Mouse (Mus musculus) R1 (cell line): ENCODE measurements around the gene Tec.

Experiments used
- DNase-seq: peaks from one replicate; pipeline ENCODE4 v3.0.0-alpha.2; 2018; ENCODE audit warnings: low read depth, low spot score

Gene Tec

GRCm38 (mm10) chr5:72743103-72743502 lies 125.2 kb downstream of the Tec start:
- no peak for DNase-seq

GRCm38 (mm10) chr5:72736868-72737267 lies 131.4 kb downstream of the Tec start:
- DNase-seq = no peak

- no peak for DNase-seq
These were observed 131.8 kb downstream of the Tec start for GRCm38 (mm10) chr5:72736437-72736836.

GRCm38 (mm10) chr5:72735763-72736162 lies 132.5 kb downstream of the Tec start:
- no peak for DNase-seq

- no peak for DNase-seq
These were observed 135.4 kb downstream of the Tec start for GRCm38 (mm10) chr5:72732885-72733284.

- DNase-seq = no peak
These were observed 142.9 kb downstream of the Tec start for GRCm38 (mm10) chr5:72725404-72725803.

GRCm38 (mm10) chr5:72723429-72723828 lies 144.9 kb downstream of the Tec start:
- DNase-seq = no peak

- peak; percentile 34 for DNase-seq
These were observed 147.7 kb downstream of the Tec start for GRCm38 (mm10) chr5:72720587-72720986.

- DNase-seq = peak; percentile 51
These were observed 157.6 kb downstream of the Tec start for GRCm38 (mm10) chr5:72710572-72711278.

- no peak for DNase-seq
These were observed 158.3 kb downstream of the Tec start for GRCm38 (mm10) chr5:72709976-72710375.

GRCm38 (mm10) chr5:72709451-72709850 lies 158.8 kb downstream of the Tec start:
- no peak for DNase-seq

GRCm38 (mm10) chr5:72706722-72707121 lies 161.6 kb downstream of the Tec start:
- no peak for DNase-seq

GRCm38 (mm10) chr5:72706095-72706494 lies 162.2 kb downstream of the Tec start:
- DNase-seq = peak; percentile 22
